Mouse (Mus musculus) lung, postnatal 0 days (tissue): ENCODE data around the gene Unc119. TPM values are rescaled to one million over a fixed set of nuclear protein-coding genes. Genes with fewer than 3 reads are reported as not detected.

Source experiments
- ATAC-seq: fragments of 200-750 bp; cut with Nextera tagmentation; 2 replicates; pipeline ENCODE4 v1.8.0; 2017; ENCODE audit warnings: moderate library complexity
- DNase-seq: peaks from one replicate; pipeline ENCODE4 v3.0.0-alpha.2; 2016; ENCODE audit warnings: low spot score
- H3K27ac ChIP-seq: fragments of 300-500 bp; sonication (generic); 2 replicates; pipeline ENCODE4 v1.5.1; 2014; ENCODE audit warnings: antibody characterized with exemption, mild to moderate bottlenecking, low read length, mixed read lengths
- H3K27me3 ChIP-seq: fragments of 300-500 bp; sonication (generic); replicated peaks from 2 replicates; pipeline ENCODE4 v1.6.1; 2014; ENCODE audit warnings: low read length, mixed read lengths; ENCODE audit not compliant: insufficient read depth
- H3K36me3 ChIP-seq: fragments of 300-500 bp; sonication (generic); 2 replicates; pipeline ENCODE4 v1.6.1; 2014; ENCODE audit warnings: low read length, mixed read lengths; ENCODE audit not compliant: insufficient read depth
- H3K4me1 ChIP-seq: fragments of 300-500 bp; sonication (generic); 2 replicates; pipeline ENCODE4 v1.6.1; 2014; ENCODE audit warnings: antibody characterized with exemption, low read depth, low read length, mixed read lengths; ENCODE audit not compliant: insufficient read depth
- H3K4me2 ChIP-seq: fragments of 300-500 bp; sonication (generic); replicated peaks from 2 replicates; pipeline ENCODE4 v1.6.1; 2014; ENCODE audit warnings: low read depth, mild to moderate bottlenecking, low read length, moderate library complexity, mixed read lengths
- H3K4me3 ChIP-seq: fragments of 300-500 bp; sonication (generic); 2 replicates; pipeline ENCODE4 v1.5.1; 2014; ENCODE audit warnings: low read depth, low read length
- H3K9ac ChIP-seq: fragments of 300-500 bp; sonication (generic); replicated peaks from 2 replicates; pipeline ENCODE4 v1.6.1; 2014; ENCODE audit warnings: low read depth, mild to moderate bottlenecking
- H3K9me3 ChIP-seq: fragments of 300-500 bp; sonication (generic); 2 replicates; pipeline ENCODE4 v1.6.1; 2016; ENCODE audit warnings: low read length, mixed read lengths
- CTCF ChIP-seq: IDR thresholded peaks from 2 replicates; pipeline ENCODE4 v1.5.1; 2016; ENCODE audit warnings: antibody characterized with exemption, mild to moderate bottlenecking
- EP300 ChIP-seq: IDR thresholded peaks from 2 replicates; pipeline ENCODE4 v1.6.1; 2016; ENCODE audit warnings: antibody characterized with exemption, mild to moderate bottlenecking, control low read depth
- WGBS: fragments of 180-500 bp; shearing (Covaris S2); extraction: QIAGEN DNeasy Blood & Tissue Kit; methylation state at CpG from one replicate; pipeline ENCODE4 v1.1.7; 2014; 5-methylcytosine and 5-hydroxymethylcytosine counted together
- polyA plus RNA-seq: library from polyadenylated mRNA; unstranded; fragments of >200 nt; fragmentation: Nextera tagmentation; extraction: Ambion mirVana; gene quantifications from 2 replicates; pipeline ENCODE4 v1.2.1, GENCODE M21; 2015

Gene Unc119
- polyA plus RNA-seq, 1 experiment from 2014 or later: 37.5 TPM

GRCm38 (mm10) chr11:78337040-78337439, 6.2 kb upstream of the Unc119 start:
- no peak overlapping the region for H3K27ac ChIP-seq
- no peak for ATAC-seq
- 96% methylated on average over 8 of the region's 8 CpGs for WGBS

DNA sequence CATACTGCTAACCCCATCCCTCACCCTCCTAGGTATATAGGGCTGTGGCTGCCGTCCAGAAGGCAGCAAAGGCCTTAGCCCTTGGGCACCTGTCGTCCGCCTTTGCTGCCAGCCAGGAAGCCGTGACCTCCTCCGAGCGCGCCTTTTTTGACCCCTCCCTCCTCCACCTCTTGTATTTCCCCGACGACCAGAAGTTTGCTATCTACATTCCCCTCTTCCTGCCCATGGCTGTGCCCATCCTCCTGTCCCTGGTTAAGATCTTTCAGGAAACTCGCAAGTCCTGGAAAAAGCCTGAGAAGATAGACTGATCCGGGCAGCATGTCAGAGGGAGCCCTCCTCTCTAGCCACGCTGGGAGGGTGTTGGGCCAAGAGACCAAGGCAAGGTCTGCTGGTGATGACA, 1.6 kb upstream of the Unc119 start:
- no peak for DNase-seq
- Histone ChIP-seq H3K27me3 (no peaks in the 10 kb centered on the region), H3K9ac (no peak overlapping the region), H3K4me1 (peaks cover 19% of the 10 kb centered on the region; the same call in 1 of the 2 replicates), H3K36me3 (0 out of 2 replicates have a peak, but pooled peaks cover 9% of the 10 kb centered on the region), H3K4me3 (no peak overlapping the region), H3K27ac (no peak overlapping the region), H3K4me2 (no peak overlapping the region), H3K9me3 (no peaks in the 10 kb centered on the region)
- TF ChIP-seq CTCF (no peak), EP300 (no peak)
- ATAC-seq: no peak
- 74% methylated on average over 12 of the region's 12 CpGs for WGBS

More at GRCm38 (mm10) chr11:78337040-78337439, 6.2 kb upstream of the Unc119 start:
- peaks cover 9% of the 10 kb centered on the region; the same call in 1 of the 2 replicates for H3K36me3 ChIP-seq
- no peaks in the 10 kb centered on the region for H3K27me3 ChIP-seq
- H3K9ac ChIP-seq: no peak overlapping the region
- no peaks in the 10 kb centered on the region for H3K4me1 ChIP-seq
- no peak for DNase-seq
- H3K4me3 ChIP-seq: no peak overlapping the region
- TF ChIP-seq EP300: no peak
- no peak for TF ChIP-seq CTCF
- H3K4me2 ChIP-seq: no peak overlapping the region
- no peaks in the 10 kb centered on the region for H3K9me3 ChIP-seq

DNA sequence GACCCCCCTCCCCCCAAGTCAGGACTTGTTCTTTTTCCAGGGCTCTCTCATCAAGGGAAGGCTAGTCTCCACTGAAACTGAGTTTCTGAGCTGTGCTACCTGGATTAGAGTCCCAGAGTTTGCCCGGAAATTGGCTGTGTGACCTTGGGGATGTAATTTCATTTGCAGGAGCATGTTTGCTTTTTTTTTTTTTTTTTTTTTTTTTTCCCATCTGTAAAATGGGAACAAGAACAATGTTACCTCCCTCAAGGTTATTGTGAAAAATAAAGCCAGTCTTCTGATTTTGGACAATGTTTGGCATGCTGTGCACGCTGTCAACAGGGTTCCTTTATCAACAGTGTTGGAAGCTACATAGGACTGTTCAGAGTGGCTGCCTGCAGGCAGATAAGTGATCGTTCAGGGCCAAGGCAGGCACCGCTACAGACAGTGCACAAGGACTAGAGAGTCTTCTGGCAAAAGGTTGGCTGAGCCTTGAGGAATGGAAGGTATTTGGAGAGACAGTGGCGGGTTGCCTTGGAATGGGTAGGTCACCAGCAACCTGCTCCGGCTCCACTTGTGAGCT, 1.1 kb downstream of the Unc119 start:
- DNase-seq (peak; percentile 18), ATAC-seq (no peak)
- Histone ChIP-seq H3K27me3 (no peaks in the 10 kb centered on the region), H3K4me3 (peak overlapping the region; percentile 65), H3K27ac (peak overlapping the region; percentile 43; the same call in 1 of the 2 replicates), H3K4me1 (peaks cover 19% of the 10 kb centered on the region; the same call in 1 of the 2 replicates), H3K9ac (no peak overlapping the region), H3K9me3 (no peaks in the 10 kb centered on the region), H3K36me3 (no peaks in the 10 kb centered on the region), H3K4me2 (peak overlapping the region; percentile 98)
- TF ChIP-seq EP300 (no peak), CTCF (no peak)
- 57% methylated on average over 6 of the region's 6 CpGs for WGBS

GRCm38 (mm10) chr11:78344890-78345715, 1.8 kb downstream of the Unc119 start:
- Histone ChIP-seq H3K4me3 (no peak overlapping the region), H3K9ac (no peak overlapping the region), H3K4me2 (peak overlapping the region; percentile 28), H3K27ac (peak overlapping the region; percentile 43; the same call in 1 of the 2 replicates), H3K36me3 (no peaks in the 10 kb centered on the region), H3K9me3 (no peaks in the 10 kb centered on the region), H3K27me3 (no peaks in the 10 kb centered on the region), H3K4me1 (peaks cover 22% of the 10 kb centered on the region)
- TF ChIP-seq EP300 (no peak), CTCF (no peak)
- DNase-seq (peak; percentile 54), ATAC-seq (peak; percentile 7; the same call in 1 of the 2 replicates)
- WGBS: 34% methylated on average over 8 of the region's 8 CpGs

DNA sequence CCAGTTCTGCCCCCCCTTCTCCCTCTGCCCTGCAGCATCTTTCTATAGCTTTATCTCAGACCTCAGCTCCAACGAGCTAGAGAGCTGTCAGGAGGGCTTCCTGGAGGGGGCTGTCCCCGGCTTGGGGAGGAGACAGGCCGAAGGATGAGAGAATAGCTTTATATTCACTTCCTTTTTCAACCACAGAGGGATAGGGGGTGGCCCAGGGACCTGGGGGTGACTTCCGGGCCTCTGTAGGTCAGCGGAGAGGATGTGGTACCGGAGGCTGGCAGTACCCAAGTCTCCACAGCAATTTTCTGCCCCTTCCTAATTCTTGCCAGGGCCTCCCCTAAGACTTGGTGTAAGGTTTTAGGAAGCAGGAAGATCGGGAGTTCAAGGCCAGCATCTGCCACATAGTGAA, 2.5 kb downstream of the Unc119 start:
- Histone ChIP-seq H3K27me3 (no peaks in the 10 kb centered on the region), H3K4me3 (no peak overlapping the region), H3K9ac (no peak overlapping the region), H3K36me3 (no peaks in the 10 kb centered on the region), H3K9me3 (no peaks in the 10 kb centered on the region), H3K27ac (peak overlapping the region; percentile 43; the same call in 1 of the 2 replicates), H3K4me1 (peaks cover 22% of the 10 kb centered on the region), H3K4me2 (no peak overlapping the region)
- WGBS: 62% methylated on average over 7 of the region's 7 CpGs
- DNase-seq (peak; percentile 22), ATAC-seq (no peak)
- TF ChIP-seq CTCF (no peak), EP300 (no peak)

- ATAC-seq: no peak
- no peaks in the 10 kb centered on the region for H3K9me3 ChIP-seq
- DNase-seq: no peak
- no peak overlapping the region for H3K4me2 ChIP-seq
- 68% methylated on average over 6 of the region's 6 CpGs for WGBS
- TF ChIP-seq EP300 (no peak), CTCF (no peak)
- H3K36me3 ChIP-seq: no peaks in the 10 kb centered on the region
- H3K9ac ChIP-seq: no peak overlapping the region
- H3K4me1 ChIP-seq: peaks cover 22% of the 10 kb centered on the region
- H3K27me3 ChIP-seq: no peaks in the 10 kb centered on the region
- no peak overlapping the region for H3K4me3 ChIP-seq
- H3K27ac ChIP-seq: peak overlapping the region; percentile 43; the same call in 1 of the 2 replicates
These were observed 3.2 kb downstream of the Unc119 start for GRCm38 (mm10) chr11:78346326-78347069.
